Mouse (Mus musculus) spleen, adult 2 months (tissue): ENCODE results near the gene Banf2. TPM values are rescaled to one million over a fixed set of nuclear protein-coding genes. Genes with fewer than 3 reads are reported as not detected.

Experiments used
- DNase-seq, 2 experiments: peaks; one replicate each; pipeline versions ENCODE4 v3.0.0 to v3.0.0-alpha.2; 2012 to 2021; ENCODE audit warnings: low spot score in 2 of 2, low read depth in 1 of 2
- H3K27ac ChIP-seq: fragments of 200-500 bp; 2 replicates; pipeline ENCODE4 v1.5.1; 2012; ENCODE audit warnings: low read length, inconsistent platforms; ENCODE audit not compliant: insufficient read depth
- H3K27me3 ChIP-seq: fragments of 200-500 bp; 2 replicates; pipeline ENCODE4 v1.6.1; 2012; ENCODE audit warnings: mild to moderate bottlenecking, moderate library complexity, low read length, inconsistent platforms; ENCODE audit not compliant: control insufficient read depth, insufficient read depth
- H3K36me3 ChIP-seq: fragments of 200-500 bp; 2 replicates; pipeline ENCODE4 v1.6.1; 2012; ENCODE audit warnings: mild to moderate bottlenecking, low read length, inconsistent platforms; ENCODE audit not compliant: control insufficient read depth, insufficient read depth
- H3K4me1 ChIP-seq: fragments of 200-500 bp; 2 replicates; pipeline ENCODE4 v1.6.1; 2011; ENCODE audit warnings: inconsistent platforms; ENCODE audit not compliant: control insufficient read depth, insufficient read depth, insufficient read length
- H3K4me3 ChIP-seq: fragments of 200-500 bp; 2 replicates; pipeline ENCODE4 v1.5.1; 2011; ENCODE audit warnings: mild to moderate bottlenecking, inconsistent platforms; ENCODE audit not compliant: insufficient read depth, insufficient read length; ENCODE audit errors: extremely low read depth
- CTCF ChIP-seq: fragments of 200-500 bp; IDR thresholded peaks from 2 replicates; pipeline ENCODE4 v1.5.1; 2011; ENCODE audit warnings: mild to moderate bottlenecking, inconsistent platforms; ENCODE audit not compliant: insufficient read depth, insufficient read length, insufficient replicate concordance; ENCODE audit errors: extremely low read depth
- POLR2A ChIP-seq: fragments of 200-500 bp; IDR thresholded peaks from 2 replicates; pipeline ENCODE4 v1.6.1; 2011; ENCODE audit warnings: low read depth, low read length, inconsistent platforms
- WGBS: fragments of 180-500 bp; shearing (Covaris S2); methylation state at CpG from one replicate; pipeline ENCODE4 v1.1.7; 2018; 5-methylcytosine and 5-hydroxymethylcytosine counted together
- polyA plus RNA-seq: library from polyadenylated mRNA; depleted of rRNA; stranded (reverse); fragments of >200 nt; gene quantifications from 2 replicates; pipeline ENCODE4 v1.2.3, GENCODE M21; 2012

The Banf2 gene
- polyA plus RNA-seq, 1 experiment: not detected

- H3K4me3 ChIP-seq: no peak overlapping the region
- no peaks in the 10 kb centered on the region for H3K4me1 ChIP-seq
- no peak overlapping the region for H3K27ac ChIP-seq
- no peaks in the 10 kb centered on the region for H3K27me3 ChIP-seq
- TF ChIP-seq POLR2A (no peak), CTCF (no peak)
- 70% methylated on average over 4 of the region's 4 CpGs for WGBS
- no peaks in the 10 kb centered on the region for H3K36me3 ChIP-seq
- DNase-seq: no peak
Measured at GRCm38 (mm10) chr2:144069663-144070062, 36.8 kb downstream of the Banf2 start.

GRCm38 (mm10) chr2:144070479-144070878 lies 37.6 kb downstream of the Banf2 start:
- Histone ChIP-seq H3K4me1 (no peaks in the 10 kb centered on the region), H3K36me3 (no peaks in the 10 kb centered on the region), H3K27me3 (no peaks in the 10 kb centered on the region), H3K27ac (no peak overlapping the region), H3K4me3 (no peak overlapping the region)
- no peak for DNase-seq
- no peak for TF ChIP-seq POLR2A
- 91% methylated on average over 7 of the region's 7 CpGs for WGBS

GRCm38 (mm10) chr2:144072642-144073041 lies 39.8 kb downstream of the Banf2 start:
- H3K4me1 ChIP-seq: no peaks in the 10 kb centered on the region
- no peaks in the 10 kb centered on the region for H3K36me3 ChIP-seq
- no peak overlapping the region for H3K27ac ChIP-seq
- WGBS: 73% methylated on average over 7 of the region's 7 CpGs
- H3K4me3 ChIP-seq: no peak overlapping the region
- TF ChIP-seq POLR2A (no peak), CTCF (no peak)
- H3K27me3 ChIP-seq: no peaks in the 10 kb centered on the region
- DNase-seq: no peak

DNA sequence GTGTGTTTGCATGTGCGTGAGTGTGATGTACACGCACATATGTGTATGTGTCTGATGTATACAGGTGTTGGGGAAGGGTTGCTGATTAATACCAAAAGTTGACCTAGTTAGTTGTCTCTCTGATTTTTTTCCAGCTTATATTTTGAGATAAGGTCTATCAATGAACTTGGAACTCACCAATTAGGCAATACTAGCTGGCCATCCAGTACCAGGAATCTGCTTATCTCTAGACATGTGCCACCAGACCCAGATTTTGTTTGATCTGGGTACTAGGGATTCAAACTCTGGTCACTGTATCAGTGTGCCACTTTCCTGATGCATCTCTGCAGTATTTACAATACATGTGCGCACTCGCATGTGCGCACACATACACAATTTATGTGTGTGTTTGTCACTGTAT lies 41.2 kb downstream of the Banf2 start:
- Histone ChIP-seq H3K36me3 (no peaks in the 10 kb centered on the region), H3K4me3 (no peak overlapping the region), H3K27me3 (no peaks in the 10 kb centered on the region), H3K27ac (no peak overlapping the region), H3K4me1 (no peaks in the 10 kb centered on the region)
- TF ChIP-seq CTCF (no peak), POLR2A (no peak)
- DNase-seq: no peak
- 92% methylated on average over 5 of the region's 5 CpGs for WGBS

- DNase-seq: no peak
- no peaks in the 10 kb centered on the region for H3K27me3 ChIP-seq
- no peaks in the 10 kb centered on the region for H3K4me1 ChIP-seq
- TF ChIP-seq POLR2A (no peak), CTCF (no peak)
- WGBS: 83% methylated on average over 2 of the region's 2 CpGs
- H3K27ac ChIP-seq: no peak overlapping the region
- no peaks in the 10 kb centered on the region for H3K36me3 ChIP-seq
- H3K4me3 ChIP-seq: no peak overlapping the region
Measured at GRCm38 (mm10) chr2:144076625-144077024, 43.8 kb downstream of the Banf2 start.

DNA sequence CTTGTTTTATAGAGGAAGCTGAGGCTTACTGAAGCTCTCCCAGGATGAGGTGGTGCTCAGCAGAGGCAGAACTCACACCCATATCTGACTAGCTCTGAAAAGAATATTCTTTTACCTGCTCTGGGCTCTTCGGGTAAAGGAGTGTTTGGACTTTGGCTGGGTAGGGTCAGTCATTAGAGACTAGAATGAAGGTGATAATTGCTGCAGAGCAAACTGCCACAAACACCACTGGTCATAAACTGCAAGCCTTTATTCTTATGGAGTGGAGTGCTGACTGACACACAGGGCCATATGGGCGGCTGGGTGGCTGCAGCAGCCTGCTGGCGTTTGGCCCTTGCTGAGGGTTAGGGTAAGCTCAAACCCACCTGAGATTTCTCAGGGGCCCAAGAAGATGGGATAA lies 46.0 kb downstream of the Banf2 start:
- 91% methylated on average over 3 of the region's 3 CpGs for WGBS
- DNase-seq: no peak

DNA sequence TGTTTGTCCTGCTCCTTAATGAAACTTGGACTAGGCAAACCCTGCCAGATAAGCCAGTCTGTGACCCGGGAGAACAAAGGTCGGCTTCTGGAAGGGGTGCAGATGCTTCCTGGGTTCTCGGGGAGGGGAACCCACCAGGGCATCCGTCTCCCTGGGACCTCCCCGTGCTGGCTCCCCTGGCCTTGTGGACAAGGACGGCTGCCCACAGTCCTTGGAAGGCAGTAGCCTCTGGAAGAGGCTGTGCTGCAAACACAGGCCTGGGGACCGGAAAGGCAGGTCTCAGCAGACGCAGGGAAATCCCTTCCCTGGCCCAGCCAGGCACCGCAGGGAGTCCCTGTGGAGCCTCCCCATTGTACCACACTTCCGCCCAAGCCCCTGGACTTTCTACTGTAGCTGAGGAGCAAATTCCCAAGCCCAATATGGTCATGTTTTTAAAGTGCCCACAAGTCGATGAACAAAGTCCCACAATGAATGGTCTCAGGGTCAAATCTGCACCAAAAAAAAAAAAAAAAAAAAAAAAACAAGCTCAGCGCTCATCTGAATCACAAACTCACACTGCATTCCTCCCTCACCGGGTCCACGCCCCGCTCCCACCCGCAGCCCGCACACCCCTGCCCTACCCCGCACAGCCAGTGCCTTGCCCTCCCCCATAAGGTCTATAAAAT lies 53.5 kb downstream of the Banf2 start:
- H3K27ac ChIP-seq: no peak overlapping the region
- DNase-seq: no peak

More for the DNA sequence above, 46.0 kb downstream of the Banf2 start:
- H3K4me3 ChIP-seq: no peak overlapping the region
- H3K27me3 ChIP-seq: no peaks in the 10 kb centered on the region
- H3K27ac ChIP-seq: no peak overlapping the region
- TF ChIP-seq CTCF: no peak
- H3K4me1 ChIP-seq: no peaks in the 10 kb centered on the region
- no peaks in the 10 kb centered on the region for H3K36me3 ChIP-seq

More for the DNA sequence above, 53.5 kb downstream of the Banf2 start:
- Histone ChIP-seq H3K4me3 (no peak overlapping the region), H3K36me3 (no peaks in the 10 kb centered on the region), H3K4me1 (no peaks in the 10 kb centered on the region), H3K27me3 (no peaks in the 10 kb centered on the region)
- no peak for TF ChIP-seq CTCF
- TF ChIP-seq POLR2A: no peak
- WGBS: 60% methylated on average over 18 of the region's 18 CpGs
